Mouse (Mus musculus): ENCODE measurements around the gene Efna3.

The Efna3 gene

GRCm38 (mm10) chr3:89282291-89282643 is 40.5 kb downstream of the Efna3 start:
- DNase-seq: no peak

GRCm38 (mm10) chr3:89281579-89282290 is 41.0 kb downstream of the Efna3 start:
- DNase-seq: peak; percentile 92 to 93

GRCm38 (mm10) chr3:89280606-89281511 is 41.9 kb downstream of the Efna3 start, which contains the start of gene Efna1:
Efna1 (minus strand) TSS chr3:89281142.
- peak; percentile 69 to 71 for DNase-seq

- peak in 1 of 2 experiments; percentile 46 for DNase-seq
Measured at GRCm38 (mm10) chr3:89280050-89280605, 42.6 kb downstream of the Efna3 start.

GRCm38 (mm10) chr3:89279153-89279890 is 43.4 kb downstream of the Efna3 start:
- peak; percentile 91 to 92 for DNase-seq

- DNase-seq: peak in 1 of 2 experiments; percentile 24
Measured at GRCm38 (mm10) chr3:89278643-89279042, 44.1 kb downstream of the Efna3 start.

- DNase-seq: peak in 1 of 2 experiments; percentile 27
Measured at GRCm38 (mm10) chr3:89278107-89278506, 44.7 kb downstream of the Efna3 start.

GRCm38 (mm10) chr3:89277281-89278021 is 45.3 kb downstream of the Efna3 start:
- DNase-seq: peak; percentile 32 to 40

- no peak for DNase-seq
Measured at GRCm38 (mm10) chr3:89276061-89276460, 46.7 kb downstream of the Efna3 start.

GRCm38 (mm10) chr3:89271760-89272159 is 51.0 kb downstream of the Efna3 start:
- peak in 1 of 2 experiments; percentile 61 for DNase-seq

- peak; percentile 64 to 66 for DNase-seq
Measured at GRCm38 (mm10) chr3:89270891-89271290, 51.9 kb downstream of the Efna3 start.

GRCm38 (mm10) chr3:89270051-89270755 is 52.6 kb downstream of the Efna3 start, which contains the start of gene Slc50a1:
Slc50a1 (minus strand) TSS chr3:89270570.
- DNase-seq: peak; percentile 92 to 93

GRCm38 (mm10) chr3:89268916-89269315 is 53.8 kb downstream of the Efna3 start:
- DNase-seq: no peak

- DNase-seq: peak; percentile 84 to 85
Measured at GRCm38 (mm10) chr3:89266439-89266893, 56.3 kb downstream of the Efna3 start.

All from cerebellum, postnatal 14 days (tissue).